Mouse (Mus musculus): ENCODE measurements around the gene Lcn3. TPM values are rescaled to one million over a fixed set of nuclear protein-coding genes. Genes with fewer than 3 reads are reported as not detected.
"Not testable (repeated sequence)": the region's sequence is repeated elsewhere in the genome, so short reads cannot be mapped to it uniquely, and the experiment has no call there.

Gene Lcn3
- polyA plus RNA-seq, 1 experiment, result not detected

- no peaks in the 10 kb centered on the region for H3K36me3 ChIP-seq (ENCODE audit: control insufficient read depth)
- H3K4me1 ChIP-seq (ENCODE audit: control insufficient read depth), result no peaks in the 10 kb centered on the region
- TF ChIP-seq GATA1 (IDR thresholded peaks at IDR 0.05; ENCODE audit: low read length) (no peak), TAL1 (IDR thresholded peaks at IDR 0.05; ENCODE audit: low read length) (no peak)
- peaks cover 2% of the 10 kb centered on the region for H3K27me3 ChIP-seq (ENCODE audit: control insufficient read depth)
- no peaks in the 10 kb centered on the region for H3K9me3 ChIP-seq (ENCODE audit: control insufficient read depth, low read length)
- no peak overlapping the region for H3K4me3 ChIP-seq (replicated peaks)
Observed at GRCm38 (mm10) chr2:25798065-25798464, 32.7 kb downstream of the Lcn3 start.

DNA sequence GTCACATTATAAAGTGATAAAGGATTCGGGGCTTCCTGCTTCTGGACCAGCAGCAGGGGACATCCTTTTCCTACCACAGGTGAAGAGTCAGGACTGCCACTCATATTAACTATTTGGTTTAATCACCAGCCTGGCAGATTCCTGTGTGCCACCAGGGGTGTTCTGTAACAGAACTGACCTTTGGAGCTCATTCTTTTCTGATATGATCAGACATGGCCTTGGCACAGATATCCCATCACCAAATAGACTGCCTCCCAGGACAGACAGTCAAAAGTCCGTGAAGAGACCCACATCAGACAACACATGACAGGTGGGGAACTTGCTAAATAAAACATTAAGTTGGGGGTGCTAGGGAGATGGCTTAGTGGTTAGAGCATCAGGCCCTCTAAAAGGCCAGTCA, 46.3 kb downstream of the Lcn3 start:
- TF ChIP-seq GATA1 (IDR thresholded peaks at IDR 0.05; ENCODE audit: low read length), result no peak
- no peak for TF ChIP-seq TAL1 (IDR thresholded peaks at IDR 0.05; ENCODE audit: low read length)
- Histone ChIP-seq H3K9me3 (ENCODE audit: control insufficient read depth, low read length) (no peaks in the 10 kb centered on the region), H3K27me3 (ENCODE audit: control insufficient read depth) (no peaks in the 10 kb centered on the region), H3K4me3 (replicated peaks) (no peak overlapping the region), H3K36me3 (ENCODE audit: control insufficient read depth) (no peaks in the 10 kb centered on the region), H3K4me1 (ENCODE audit: control insufficient read depth) (no peaks in the 10 kb centered on the region; the same call in 1 of the 2 replicates)

DNA sequence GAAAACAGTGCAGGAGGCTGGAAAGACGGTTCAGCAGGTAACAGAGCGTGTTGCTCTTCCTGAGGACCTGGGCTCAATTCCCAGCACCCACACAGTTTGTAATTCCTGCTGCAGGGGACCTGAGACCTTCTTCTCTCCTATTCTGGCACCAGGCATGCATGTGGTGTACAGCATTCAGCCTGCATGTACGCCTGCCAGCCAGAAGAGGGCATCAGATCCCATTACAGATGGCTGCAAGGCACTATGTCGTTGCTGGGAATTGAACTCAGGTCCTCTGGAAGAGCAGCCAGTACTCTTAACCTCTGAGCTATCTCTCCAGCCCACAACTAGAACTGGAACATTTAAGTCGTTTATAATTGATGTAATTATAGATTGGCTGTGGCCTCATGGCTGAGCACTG, 48.0 kb downstream of the Lcn3 start:
- Histone ChIP-seq H3K27me3 (ENCODE audit: control insufficient read depth) (no peaks in the 10 kb centered on the region), H3K36me3 (ENCODE audit: control insufficient read depth) (no peaks in the 10 kb centered on the region), H3K9me3 (ENCODE audit: control insufficient read depth, low read length) (no peaks in the 10 kb centered on the region), H3K4me1 (ENCODE audit: control insufficient read depth) (no peaks in the 10 kb centered on the region; the same call in 1 of the 2 replicates), H3K4me3 (replicated peaks) (no peak overlapping the region)
- TF ChIP-seq TAL1 (IDR thresholded peaks at IDR 0.05; ENCODE audit: low read length) (no peak), GATA1 (IDR thresholded peaks at IDR 0.05; ENCODE audit: low read length) (no peak)

- H3K4me3 ChIP-seq (replicated peaks), result not testable (repeated sequence)
Observed at GRCm38 (mm10) chr2:25815748-25816147, 50.4 kb downstream of the Lcn3 start, which contains the start of gene Glt6d1. TSS of gene Glt6d1 (minus strand) at chr2:25815848.

More at GRCm38 (mm10) chr2:25815748-25816147, 50.4 kb downstream of the Lcn3 start, which contains the start of gene Glt6d1:
- H3K9me3 ChIP-seq (ENCODE audit: control insufficient read depth, low read length); H3K36me3 ChIP-seq (ENCODE audit: control insufficient read depth); H3K4me1 ChIP-seq (ENCODE audit: control insufficient read depth); H3K27me3 ChIP-seq (ENCODE audit: control insufficient read depth): not testable (repeated sequence)

Other genes with a start within 250 kb of the Lcn3 start
- 0.84 and 0.95 TPM in 2 replicates for gene Traf2, start 218.6 kb upstream of the Lcn3 start, polyA plus RNA-seq (2012)
- 168 and 190 TPM in 2 replicates for gene Edf1, start 207.7 kb upstream of the Lcn3 start, polyA plus RNA-seq (2012)
- gene Mamdc4, start 190.7 kb upstream of the Lcn3 start, polyA plus RNA-seq (2012), result 0.09 and 0.38 TPM in 2 replicates
- gene Phpt1, start 190.3 kb upstream of the Lcn3 start, polyA plus RNA-seq (2012), result 0.21 and 0.30 TPM in 2 replicates
- 0.01 TPM in 1 of 2 replicates, not detected in the other for gene Ajm1, start 183.8 kb upstream of the Lcn3 start, polyA plus RNA-seq (2012)
- 4.6 and 6.1 TPM in 2 replicates for gene Rabl6, start 157.0 kb upstream of the Lcn3 start, polyA plus RNA-seq (2012)
- not detected in 2 replicates for gene Ccdc183, start 147.9 kb upstream of the Lcn3 start, polyA plus RNA-seq (2012)
- 0.15 TPM in 1 of 2 replicates, not detected in the other for gene Tmem141, start 143.6 kb upstream of the Lcn3 start, polyA plus RNA-seq (2012)
- 0.80 and 0.94 TPM in 2 replicates for gene Fcna, start 137.5 kb upstream of the Lcn3 start, polyA plus RNA-seq (2012)
- gene Lcn8, start 112.4 kb upstream of the Lcn3 start, polyA plus RNA-seq (2012), result not detected in 2 replicates
- gene Lcn5, start 107.6 kb upstream of the Lcn3 start, polyA plus RNA-seq (2012), result not detected in 2 replicates
- not detected in 2 replicates for gene Lcn6, start 88.8 kb upstream of the Lcn3 start, polyA plus RNA-seq (2012)
- not detected in 2 replicates for gene Lcn10, start 82.8 kb upstream of the Lcn3 start, polyA plus RNA-seq (2012)
- gene Obp2a, start 65.5 kb upstream of the Lcn3 start, polyA plus RNA-seq (2012), result not detected in 2 replicates
- 0.37 and 0.53 TPM in 2 replicates for gene Bmyc, start 58.8 kb upstream of the Lcn3 start, polyA plus RNA-seq (2012)
- gene Obp2b, start 28.6 kb upstream of the Lcn3 start, polyA plus RNA-seq (2012), result not detected in 2 replicates
- not detected in 2 replicates for gene Lcn11, start 11.4 kb downstream of the Lcn3 start, polyA plus RNA-seq (2012)
- not detected in 2 replicates for gene Gm13539, start 16.7 kb downstream of the Lcn3 start, polyA plus RNA-seq (2012)
- not detected in 2 replicates for gene Glt6d1, start 50.3 kb downstream of the Lcn3 start, polyA plus RNA-seq (2012)
- gene Lcn9, start 57.6 kb downstream of the Lcn3 start, polyA plus RNA-seq (2012), result not detected in 2 replicates
- not detected in 2 replicates for gene Sohlh1, start 81.7 kb downstream of the Lcn3 start, polyA plus RNA-seq (2012)
- gene Kcnt1, start 98.2 kb downstream of the Lcn3 start, polyA plus RNA-seq (2012), result not detected in 2 replicates
- gene Camsap1, start 217.7 kb downstream of the Lcn3 start, polyA plus RNA-seq (2012), result 0.53 and 0.75 TPM in 2 replicates

Data from erythroblast, embryonic 14.5 days (primary cell).